Mouse (Mus musculus) MEL (cell line): ENCODE results near the gene 1700018B08Rik. TPM values are rescaled to one million over a fixed set of nuclear protein-coding genes. Genes with fewer than 3 reads are reported as not detected.

Experiments used
- DNase-seq: peaks from one replicate; pipeline ENCODE4 v3.0.0; 2011; ENCODE audit warnings: low read depth, low spot score
- H3K27ac ChIP-seq: 2 replicates; pipeline ENCODE4 v1.5.1; 2012; ENCODE audit warnings: low read depth, mild to moderate bottlenecking, control low read depth, low read length, moderate library complexity; ENCODE audit not compliant: control insufficient read depth
- H3K27me3 ChIP-seq, 2 experiments: fragments of 150-350 bp in 1 of 2; sonication (generic) in 1 of 2; 2 replicates each; pipeline ENCODE4 v1.6.1; 2012; ENCODE audit warnings: low read length in 2 of 2, mild to moderate bottlenecking in 2 of 2, improper control_type of control experiment in 1 of 2, moderate library complexity in 1 of 2; ENCODE audit not compliant: insufficient read depth in 2 of 2, control insufficient read depth in 1 of 2
- H3K36me3 ChIP-seq, 2 experiments: 2 replicates each; pipeline ENCODE4 v1.6.1; 2012 to 2014; ENCODE audit warnings: low read length in 2 of 2, improper control_type of control experiment in 1 of 2, inconsistent platforms in 1 of 2, mild to moderate bottlenecking in 1 of 2; ENCODE audit not compliant: insufficient read depth in 2 of 2, control insufficient read depth in 1 of 2
- H3K4me1 ChIP-seq, 2 experiments: fragments of 150-350 bp in 1 of 2; sonication (generic) in 1 of 2; 2 replicates each; pipeline ENCODE4 v1.6.1; 2012; ENCODE audit warnings: low read length in 2 of 2, improper control_type of control experiment in 1 of 2, mild to moderate bottlenecking in 1 of 2; ENCODE audit not compliant: insufficient read depth in 2 of 2, control insufficient read depth in 1 of 2
- H3K4me3 ChIP-seq, 2 experiments: fragments of 150-350 bp in 1 of 2; sonication (generic) in 1 of 2; 2 replicates each; pipeline ENCODE4 v1.5.1; 2012; ENCODE audit warnings: low read depth in 2 of 2, low read length in 2 of 2, mild to moderate bottlenecking in 2 of 2, moderate library complexity in 2 of 2, control low read depth in 1 of 2, improper control_type of control experiment in 1 of 2; ENCODE audit not compliant: control insufficient read depth in 1 of 2, insufficient read depth in 1 of 2
- H3K79me2 ChIP-seq: 2 replicates; pipeline ENCODE4 v1.6.1; 2012; ENCODE audit warnings: mild to moderate bottlenecking, low read length, moderate library complexity; ENCODE audit not compliant: control insufficient read depth, poor library complexity, insufficient read depth
- H3K9ac ChIP-seq: 2 replicates; pipeline ENCODE4 v1.6.1; 2012; ENCODE audit warnings: low read depth, mild to moderate bottlenecking, control low read depth, low read length, moderate library complexity; ENCODE audit not compliant: control insufficient read depth, poor library complexity, severe bottlenecking
- H3K9me3 ChIP-seq: fragments of 150-350 bp; sonication (generic); replicated peaks from 2 replicates; pipeline ENCODE4 v1.6.1; 2012; ENCODE audit warnings: mild to moderate bottlenecking, low read length, improper control_type of control experiment, moderate library complexity; ENCODE audit not compliant: insufficient read depth
- CHD1 ChIP-seq: IDR thresholded peaks from 2 replicates; pipeline ENCODE4 v1.6.1; 2012; ENCODE audit warnings: low read depth, mild to moderate bottlenecking, inconsistent platforms, low read length, improper control_type of control experiment
- CHD2 ChIP-seq: IDR thresholded peaks from 2 replicates; pipeline ENCODE4 v1.6.1; 2011; ENCODE audit warnings: low read length, improper control_type of control experiment
- E2F4 ChIP-seq: IDR thresholded peaks from 2 replicates; pipeline ENCODE4 v1.6.1; 2011; ENCODE audit warnings: low read depth, low read length, improper control_type of control experiment, borderline replicate concordance
- ELF1 ChIP-seq: IDR thresholded peaks from 2 replicates; pipeline ENCODE4 v1.6.1; 2014; ENCODE audit warnings: low read depth, mild to moderate bottlenecking, inconsistent platforms, low read length, improper control_type of control experiment, moderate library complexity
- EP300 ChIP-seq, 2 experiments: IDR thresholded peaks; 2 replicates each; pipeline ENCODE4 v1.6.1; 2011; ENCODE audit warnings: improper control_type of control experiment in 2 of 2, low read length in 2 of 2, low read depth in 1 of 2, mild to moderate bottlenecking in 1 of 2
- ETS1 ChIP-seq: IDR thresholded peaks from 2 replicates; pipeline ENCODE4 v1.6.1; 2012; ENCODE audit warnings: low read depth, mild to moderate bottlenecking, inconsistent platforms, low read length, improper control_type of control experiment, moderate library complexity
- HCFC1 ChIP-seq: IDR thresholded peaks from 2 replicates; pipeline ENCODE4 v1.6.1; 2012; ENCODE audit warnings: low read depth, mild to moderate bottlenecking, inconsistent platforms, low read length, improper control_type of control experiment, moderate library complexity
- JUND ChIP-seq: IDR thresholded peaks from 2 replicates; pipeline ENCODE4 v1.6.1; 2011; ENCODE audit warnings: low read depth, mild to moderate bottlenecking, improper control_type of control experiment, low read length
- MAFK ChIP-seq: IDR thresholded peaks from 2 replicates; pipeline ENCODE4 v1.6.1; 2011; ENCODE audit warnings: low read depth, mild to moderate bottlenecking, low read length, improper control_type of control experiment, borderline replicate concordance
- MXI1 ChIP-seq: IDR thresholded peaks from 2 replicates; pipeline ENCODE4 v1.6.1; 2011; ENCODE audit warnings: mild to moderate bottlenecking, low read depth, low read length, improper control_type of control experiment
- MYB ChIP-seq: IDR thresholded peaks from 2 replicates; pipeline ENCODE4 v1.6.1; 2011; ENCODE audit warnings: mild to moderate bottlenecking, low read depth, low read length, improper control_type of control experiment
- NELFE ChIP-seq: IDR thresholded peaks from 2 replicates; pipeline ENCODE4 v1.6.1; 2011; ENCODE audit warnings: low read depth, low read length, improper control_type of control experiment
- POLR2AphosphoS5 ChIP-seq: IDR thresholded peaks from 2 replicates; pipeline ENCODE4 v1.6.1; 2012; ENCODE audit warnings: low read depth, borderline replicate concordance, mild to moderate bottlenecking, inconsistent platforms, low read length, moderate library complexity, mixed read lengths
- RAD21 ChIP-seq: IDR thresholded peaks from 2 replicates; pipeline ENCODE4 v1.6.1; 2011; ENCODE audit warnings: mild to moderate bottlenecking, low read depth, low read length, improper control_type of control experiment
- RCOR1 ChIP-seq: IDR thresholded peaks from 2 replicates; pipeline ENCODE4 v1.6.1; 2012; ENCODE audit warnings: low read depth, mild to moderate bottlenecking, inconsistent platforms, low read length, improper control_type of control experiment
- SMC3 ChIP-seq: IDR thresholded peaks from 2 replicates; pipeline ENCODE4 v1.6.1; 2011; ENCODE audit warnings: low read depth, low read length, improper control_type of control experiment
- TBP ChIP-seq: IDR thresholded peaks from 2 replicates; pipeline ENCODE4 v1.8.0; 2011; ENCODE audit warnings: low read depth, low read length, improper control_type of control experiment
- USF1 ChIP-seq: IDR thresholded peaks from 2 replicates; pipeline ENCODE4 v1.6.1; 2014; ENCODE audit warnings: low read depth, mild to moderate bottlenecking, inconsistent platforms, low read length, improper control_type of control experiment, moderate library complexity
- ZMIZ1 ChIP-seq: IDR thresholded peaks from 2 replicates; pipeline ENCODE4 v1.6.1; 2012; ENCODE audit warnings: low read depth, mild to moderate bottlenecking, inconsistent platforms, low read length, improper control_type of control experiment, moderate library complexity
- ZNF384 ChIP-seq: IDR thresholded peaks from 2 replicates; pipeline ENCODE4 v1.6.1; 2012; ENCODE audit warnings: low read depth, mild to moderate bottlenecking, inconsistent platforms, low read length, improper control_type of control experiment
- polyA plus RNA-seq, 2 experiments: library from polyadenylated mRNA; stranded (reverse) in 1 of 2; unstranded in 1 of 2; fragments of >175 nt in 1 of 2; fragments of >200 nt in 1 of 2; gene quantifications; 2 replicates each; pipeline versions ENCODE4 v1.2.1 to v1.2.4; 2012; ENCODE audit warnings: low replicate concordance in 2 of 2, low read depth in 1 of 2; ENCODE audit not compliant: insufficient read length in 2 of 2, insufficient read depth in 1 of 2, missing spikeins in 1 of 2
- total RNA-seq: library from RNA; depleted of rRNA; stranded (reverse); fragments of 300-350 nt; gene quantifications from 2 replicates; pipeline ENCODE4 v1.2.3, GENCODE M21; 2012

The 1700018B08Rik gene
- total and polyA plus RNA-seq, 3 experiments: not detected

DNA sequence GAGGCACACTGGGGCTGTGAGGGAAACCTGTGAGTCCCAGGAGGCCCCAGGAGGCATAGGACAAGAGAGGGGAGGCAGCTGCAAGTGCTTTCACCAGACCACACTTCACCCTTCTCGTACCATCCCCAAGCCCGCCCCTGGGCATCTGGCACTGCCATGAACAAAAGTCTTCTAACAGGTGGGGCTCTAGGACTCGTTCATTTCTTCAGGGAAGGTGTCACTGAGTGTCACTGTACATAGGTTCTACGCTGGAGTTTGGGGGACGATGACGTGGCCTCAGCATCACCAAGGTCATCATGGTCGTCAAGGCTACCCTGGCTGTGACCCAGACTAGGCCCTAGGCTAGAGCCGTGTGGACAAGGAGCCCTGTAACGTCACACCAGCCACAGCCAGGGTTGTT lies 16.4 kb downstream of the 1700018B08Rik start:
- Histone ChIP-seq H3K79me2 (no peaks in the 10 kb centered on the region), H3K9ac (no peak overlapping the region), H3K27me3 (no peaks in the 10 kb centered on the region), H3K27ac (no peak overlapping the region), H3K9me3 (no peaks in the 10 kb centered on the region), H3K4me3 (no peak overlapping the region), H3K4me1 (no peaks in the 10 kb centered on the region), H3K36me3 (no peaks in the 10 kb centered on the region)
- no peak for TF ChIP-seq MAFK
- no peak for TF ChIP-seq ZMIZ1
- TF ChIP-seq CHD2: no peak
- no peak for TF ChIP-seq SMC3
- TF ChIP-seq JUND: no peak
- no peak for DNase-seq

DNA sequence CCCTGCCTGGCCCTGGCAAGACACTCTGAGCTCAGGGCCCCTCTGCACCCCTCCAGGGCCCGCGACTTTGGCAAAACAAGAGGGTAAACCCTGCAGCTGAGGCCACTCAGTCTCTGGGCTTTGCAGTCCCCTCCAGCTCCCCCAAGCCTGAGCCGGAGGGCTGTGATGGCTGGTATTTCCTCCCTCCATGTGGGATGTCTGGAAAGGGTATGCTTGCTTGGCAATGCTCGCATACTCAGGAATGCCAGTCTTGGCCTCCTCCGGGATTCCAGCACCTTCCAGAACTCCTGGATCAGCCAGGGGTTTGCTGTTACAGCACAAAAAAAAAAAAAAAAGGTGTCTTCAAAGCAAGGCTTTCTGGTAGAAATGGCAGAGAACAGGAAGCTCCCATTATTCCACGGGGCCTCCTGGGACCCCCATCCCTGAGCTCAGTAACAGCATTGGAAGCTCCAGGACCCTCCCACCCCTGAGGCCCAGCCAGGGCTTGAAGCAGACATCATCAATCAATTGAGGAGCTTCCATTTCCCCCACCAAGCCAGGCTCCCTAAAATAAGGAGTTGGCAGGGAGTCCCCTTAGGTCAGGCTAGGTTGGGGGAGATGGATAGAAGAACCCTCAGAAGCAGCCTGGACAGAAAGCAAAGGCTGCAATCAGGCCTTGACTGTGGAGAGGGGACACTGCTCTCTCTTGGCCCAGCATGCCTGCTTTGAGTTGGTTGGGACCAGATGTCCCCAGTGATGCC lies 17.1 kb downstream of the 1700018B08Rik start:
- no peak overlapping the region for H3K4me3 ChIP-seq
- no peak for TF ChIP-seq ELF1
- TF ChIP-seq CHD2: no peak
- TF ChIP-seq, all 39 proteins: peak for 0
- H3K27me3 ChIP-seq: no peaks in the 10 kb centered on the region
- H3K27ac ChIP-seq: no peak overlapping the region
- H3K4me1 ChIP-seq: no peaks in the 10 kb centered on the region
- H3K9me3 ChIP-seq: no peaks in the 10 kb centered on the region
- no peak overlapping the region for H3K9ac ChIP-seq
- H3K79me2 ChIP-seq: no peaks in the 10 kb centered on the region
- DNase-seq: no peak
- no peaks in the 10 kb centered on the region for H3K36me3 ChIP-seq

DNA sequence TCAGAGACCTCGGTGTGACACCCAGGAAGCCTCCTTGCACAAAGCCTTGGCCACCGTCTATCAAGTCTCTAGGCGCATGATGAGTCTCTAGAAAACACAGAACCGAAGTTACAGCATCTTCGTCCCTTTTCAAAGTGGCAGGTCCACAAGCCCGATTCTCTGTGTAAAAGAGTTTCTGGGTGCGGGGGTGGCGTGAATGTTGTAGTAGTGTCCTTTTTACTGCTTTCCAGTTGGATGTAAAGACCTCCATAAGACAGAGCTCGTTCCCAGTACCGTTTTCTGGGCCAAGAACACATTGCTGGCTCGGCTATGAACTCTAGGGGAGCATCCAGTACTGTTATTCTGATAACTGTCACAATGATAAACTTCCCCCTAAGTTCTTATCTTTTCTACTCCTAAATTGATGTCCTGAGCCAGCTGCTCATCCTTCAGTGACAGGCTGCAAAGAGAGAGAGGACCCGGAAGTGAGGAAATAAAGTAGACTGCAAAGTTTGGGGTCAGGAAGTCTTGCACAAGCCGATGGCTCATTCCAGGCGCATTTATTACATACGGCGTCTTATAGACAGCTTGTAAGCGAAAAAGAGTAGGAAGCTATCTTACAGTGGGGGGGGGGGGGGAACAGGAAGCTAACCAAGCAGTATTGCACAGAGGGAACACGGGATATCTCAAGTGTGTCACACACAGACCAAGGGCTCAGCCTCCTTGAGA lies 18.9 kb downstream of the 1700018B08Rik start:
- no peak for DNase-seq
- H3K4me3 ChIP-seq: no peak overlapping the region
- H3K36me3 ChIP-seq: no peaks in the 10 kb centered on the region
- H3K79me2 ChIP-seq: no peaks in the 10 kb centered on the region
- H3K27ac ChIP-seq: no peak overlapping the region
- no peaks in the 10 kb centered on the region for H3K9me3 ChIP-seq
- H3K4me1 ChIP-seq: no peaks in the 10 kb centered on the region
- no peak for TF ChIP-seq MXI1
- no peak for TF ChIP-seq RCOR1
- TF ChIP-seq MYB: no peak
- no peak for TF ChIP-seq CHD1
- no peak for TF ChIP-seq NELFE
- TF ChIP-seq HCFC1: no peak
- no peak for TF ChIP-seq TBP
- TF ChIP-seq EP300 (IDR thresholded peaks at IDR 0.05; ENCODE audit: low read depth in 1 of 2, low read length in 2 of 2): no peak
- TF ChIP-seq E2F4: no peak
- no peak for TF ChIP-seq MAFK
- no peak for TF ChIP-seq ZMIZ1
- no peak for TF ChIP-seq USF1
- no peak for TF ChIP-seq RAD21
- TF ChIP-seq POLR2AphosphoS5: no peak
- no peak for TF ChIP-seq ETS1
- no peak for TF ChIP-seq ZNF384
- TF ChIP-seq, all 39 proteins: peak for 0
- H3K27me3 ChIP-seq: no peaks in the 10 kb centered on the region
- H3K9ac ChIP-seq: no peak overlapping the region
